Mouse (Mus musculus): ENCODE data around the gene Hlf.

Gene Hlf

GRCm38 (mm10) chr11:90390817-90391173 is at the start of gene Hlf:
TSS of gene Hlf (minus strand) at chr11:90390895.
- peak; percentile 88 for DNase-seq (ENCODE audit: low read depth)

GRCm38 (mm10) chr11:90438768-90439167 is 48.1 kb upstream of the Hlf start:
- DNase-seq (ENCODE audit: low read depth) = no peak

- DNase-seq (ENCODE audit: low read depth) = no peak
Observed at GRCm38 (mm10) chr11:90425207-90425525, 34.5 kb upstream of the Hlf start.

- no peak for DNase-seq (ENCODE audit: low read depth)
Observed at GRCm38 (mm10) chr11:90424334-90425206, 33.9 kb upstream of the Hlf start.

GRCm38 (mm10) chr11:90423896-90424295 is 33.2 kb upstream of the Hlf start:
- DNase-seq (ENCODE audit: low read depth) = no peak

- DNase-seq (ENCODE audit: low read depth) = peak; percentile 49
Observed at GRCm38 (mm10) chr11:90419706-90420105, 29.0 kb upstream of the Hlf start.

- DNase-seq (ENCODE audit: low read depth) = peak; percentile 88
Observed at GRCm38 (mm10) chr11:90417921-90418320, 27.2 kb upstream of the Hlf start.

GRCm38 (mm10) chr11:90417011-90417410 is 26.3 kb upstream of the Hlf start:
- no peak for DNase-seq (ENCODE audit: low read depth)

GRCm38 (mm10) chr11:90398850-90399249 is 8.2 kb upstream of the Hlf start:
- DNase-seq (ENCODE audit: low read depth) = no peak

GRCm38 (mm10) chr11:90391271-90392185 is 833 bp upstream of the Hlf start:
- no peak for DNase-seq (ENCODE audit: low read depth)

GRCm38 (mm10) chr11:90389902-90390816 is 536 bp downstream of the Hlf start:
- DNase-seq (ENCODE audit: low read depth) = peak; percentile 34

GRCm38 (mm10) chr11:90389174-90389901 is 1.4 kb downstream of the Hlf start:
- DNase-seq (ENCODE audit: low read depth) = no peak

GRCm38 (mm10) chr11:90387501-90388440 is 2.9 kb downstream of the Hlf start:
- DNase-seq (ENCODE audit: low read depth) = peak; percentile 50

GRCm38 (mm10) chr11:90382005-90382611 is 8.6 kb downstream of the Hlf start:
- no peak for DNase-seq (ENCODE audit: low read depth)

GRCm38 (mm10) chr11:90381113-90381512 is 9.6 kb downstream of the Hlf start:
- DNase-seq (ENCODE audit: low read depth) = no peak

- DNase-seq (ENCODE audit: low read depth) = no peak
Observed at GRCm38 (mm10) chr11:90380131-90380685, 10.5 kb downstream of the Hlf start.

- DNase-seq (ENCODE audit: low read depth) = no peak
Observed at GRCm38 (mm10) chr11:90378008-90378407, 12.7 kb downstream of the Hlf start.

GRCm38 (mm10) chr11:90376436-90376835 is 14.3 kb downstream of the Hlf start:
- no peak for DNase-seq (ENCODE audit: low read depth)

- DNase-seq (ENCODE audit: low read depth) = no peak
Observed at GRCm38 (mm10) chr11:90371470-90372100, 19.1 kb downstream of the Hlf start.

Data from naive thymus-derived CD4-positive, alpha-beta T cell, adult 2 months (primary cell).